Mouse (Mus musculus) kidney, adult 2 months (tissue): ENCODE measurements around the gene Gm20431.

ENCODE experiments used
- CTCF ChIP-seq: fragments of 200-500 bp; conservative IDR thresholded peaks from 2 replicates; pipeline ENCODE4 v1.5.1; 2011; ENCODE audit warnings: low read depth, mild to moderate bottlenecking, control low read depth, low read length, moderate library complexity, mixed read lengths; ENCODE audit not compliant: insufficient read depth, insufficient read length
- POLR2A ChIP-seq: fragments of 200-500 bp; IDR thresholded peaks from one replicate; pipeline ENCODE4 v1.6.1; 2011; ENCODE audit warnings: low read depth, low read length, control low read depth

DNA sequence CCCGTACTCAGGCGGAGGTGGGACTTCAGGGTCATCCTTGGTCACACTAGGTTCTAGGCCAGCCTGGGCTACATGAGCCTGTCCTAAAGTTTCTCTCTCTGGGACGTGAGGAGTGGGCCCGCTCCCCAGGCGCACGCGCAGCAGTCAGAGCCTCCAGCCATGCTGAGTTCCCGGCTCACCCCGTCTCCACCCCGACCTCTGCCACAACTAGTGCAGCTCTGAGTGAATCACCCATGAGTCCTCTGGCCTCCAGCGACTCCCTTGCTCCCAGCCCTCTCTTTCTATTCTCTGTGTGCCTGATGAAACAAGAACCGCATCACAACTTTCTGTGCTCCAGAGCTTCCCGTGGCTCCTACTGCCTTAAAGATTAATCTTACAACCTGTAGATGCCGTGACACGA is 47.1 kb upstream of the Gm20431 start:
- TF ChIP-seq POLR2A (no peak), CTCF (no peak)
